Mouse (Mus musculus): Measurements from ENCODE around the gene Spata21. TPM values are rescaled to one million over a fixed set of nuclear protein-coding genes. Genes with fewer than 3 reads are reported as not detected.

Spata21 gene
- polyA plus RNA-seq, 1 experiment from 2014 or later = 0.27 TPM

GRCm38 (mm10) chr4:141147112-141148008, 59.2 kb downstream of the Spata21 start, which contains the start of gene Fbxo42:
TSS of gene Fbxo42 (plus strand) at chr4:141147913.
- Histone ChIP-seq H3K27ac (peak within 1 kb of the TSS; percentile 82), H3K4me3 (peak within 1 kb of the TSS; percentile 63), H3K36me3 (replicated peaks) (no peaks in the 10 kb centered on the region), H3K27me3 (replicated peaks) (no peaks in the 10 kb centered on the region), H3K9ac (peak within 1 kb of the TSS; percentile 75), H3K4me1 (peaks cover 34% of the 10 kb centered on the region), H3K4me2 (peak within 1 kb of the TSS; percentile 71), H3K9me3 (no peaks in the 10 kb centered on the region)
- ATAC-seq (replicated peaks) = peak; percentile 71
- 8% methylated on average over 58 of the region's 58 CpGs for WGBS

- peak overlapping the region; percentile 75 for H3K9ac ChIP-seq
- under 1% methylated on average over 66 of the region's 66 CpGs for WGBS
- peak; percentile 86 for ATAC-seq (replicated peaks)
These were observed 60.1 kb downstream of the Spata21 start for GRCm38 (mm10) chr4:141148009-141148801.

GRCm38 (mm10) chr4:141149116-141149515, 61.0 kb downstream of the Spata21 start:
- Histone ChIP-seq H3K4me2 (peak overlapping the region; percentile 71), H3K9ac (peak overlapping the region; percentile 75), H3K27me3 (replicated peaks) (no peaks in the 10 kb centered on the region), H3K9me3 (no peaks in the 10 kb centered on the region), H3K27ac (peak overlapping the region; percentile 82; the same call in 1 of the 2 replicates), H3K4me1 (peaks cover 34% of the 10 kb centered on the region), H3K36me3 (replicated peaks) (no peaks in the 10 kb centered on the region), H3K4me3 (peak overlapping the region; percentile 63)
- WGBS = 10% methylated on average over 7 of the region's 7 CpGs
- no peak for ATAC-seq (replicated peaks)

More at GRCm38 (mm10) chr4:141148009-141148801, 60.1 kb downstream of the Spata21 start:
- peak overlapping the region; percentile 82 for H3K27ac ChIP-seq
- peak overlapping the region; percentile 71 for H3K4me2 ChIP-seq
- H3K4me3 ChIP-seq = peak overlapping the region; percentile 63
- no peaks in the 10 kb centered on the region for H3K27me3 ChIP-seq (replicated peaks)
- H3K36me3 ChIP-seq (replicated peaks) = no peaks in the 10 kb centered on the region
- peaks cover 34% of the 10 kb centered on the region for H3K4me1 ChIP-seq
- H3K9me3 ChIP-seq = no peaks in the 10 kb centered on the region

DNA sequence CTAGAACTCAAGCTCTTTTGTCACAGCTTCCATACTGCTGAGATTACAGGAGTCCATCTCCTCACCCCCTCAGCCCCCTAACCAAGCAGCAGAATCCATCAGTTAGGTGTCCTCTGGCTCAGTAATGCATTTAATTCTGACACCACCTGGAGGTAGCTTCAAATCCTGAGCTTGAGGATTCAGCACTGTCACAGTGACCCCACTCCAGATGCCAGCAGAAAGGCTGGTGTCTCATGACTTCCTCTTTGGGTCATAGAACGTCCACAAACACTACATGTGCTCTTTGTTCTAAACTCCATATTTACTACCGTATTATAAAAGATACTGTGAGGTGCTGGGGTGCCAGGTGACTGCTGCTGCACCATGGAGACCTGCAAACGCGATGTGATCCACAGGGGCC, 69.4 kb downstream of the Spata21 start:
- no peak overlapping the region for H3K27ac ChIP-seq
- no peaks in the 10 kb centered on the region for H3K36me3 ChIP-seq (replicated peaks)
- H3K9me3 ChIP-seq = no peaks in the 10 kb centered on the region
- H3K4me3 ChIP-seq = no peak overlapping the region
- no peak overlapping the region for H3K4me2 ChIP-seq
- WGBS = 86% methylated on average over 4 of the region's 4 CpGs
- no peaks in the 10 kb centered on the region for H3K27me3 ChIP-seq (replicated peaks)
- peaks cover 7% of the 10 kb centered on the region for H3K4me1 ChIP-seq
- ATAC-seq (replicated peaks) = no peak
- no peak overlapping the region for H3K9ac ChIP-seq

DNA sequence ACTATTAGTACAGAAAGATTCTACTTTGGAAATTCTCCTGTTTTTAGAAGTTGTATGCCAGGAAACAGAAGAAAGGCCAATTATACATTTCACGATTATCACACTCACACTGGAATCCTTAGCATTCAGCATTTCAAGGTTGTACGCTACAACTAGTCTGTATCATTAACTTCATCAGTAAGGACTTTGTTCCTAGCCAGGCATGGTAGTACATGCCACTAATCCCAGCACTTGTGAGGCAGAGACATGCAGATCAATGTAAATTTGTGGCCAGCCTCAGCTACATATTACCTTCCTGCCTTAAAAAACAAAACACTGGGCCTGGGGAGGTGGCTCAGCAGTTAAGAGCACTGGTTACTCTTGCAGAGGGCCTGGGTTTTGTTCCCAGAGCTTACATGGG, 70.5 kb downstream of the Spata21 start:
- H3K4me2 ChIP-seq = no peak overlapping the region
- H3K27ac ChIP-seq = no peak overlapping the region
- no peak overlapping the region for H3K9ac ChIP-seq
- ATAC-seq (replicated peaks) = no peak
- no peaks in the 10 kb centered on the region for H3K36me3 ChIP-seq (replicated peaks)
- no peak overlapping the region for H3K4me3 ChIP-seq
- peaks cover 4% of the 10 kb centered on the region for H3K4me1 ChIP-seq
- H3K27me3 ChIP-seq (replicated peaks) = no peaks in the 10 kb centered on the region
- 95% methylated on average over 2 of the region's 2 CpGs for WGBS
- H3K9me3 ChIP-seq = no peaks in the 10 kb centered on the region

- Histone ChIP-seq H3K27me3 (replicated peaks) (no peaks in the 10 kb centered on the region), H3K4me3 (no peak overlapping the region), H3K4me1 (peaks cover 4% of the 10 kb centered on the region), H3K27ac (no peak overlapping the region), H3K36me3 (replicated peaks) (no peaks in the 10 kb centered on the region), H3K9me3 (no peaks in the 10 kb centered on the region), H3K4me2 (no peak overlapping the region), H3K9ac (no peak overlapping the region)
- 57% methylated on average over 11 of the region's 11 CpGs for WGBS
- ATAC-seq (replicated peaks) = no peak
These were observed 71.0 kb downstream of the Spata21 start for GRCm38 (mm10) chr4:141159093-141159492.

DNA sequence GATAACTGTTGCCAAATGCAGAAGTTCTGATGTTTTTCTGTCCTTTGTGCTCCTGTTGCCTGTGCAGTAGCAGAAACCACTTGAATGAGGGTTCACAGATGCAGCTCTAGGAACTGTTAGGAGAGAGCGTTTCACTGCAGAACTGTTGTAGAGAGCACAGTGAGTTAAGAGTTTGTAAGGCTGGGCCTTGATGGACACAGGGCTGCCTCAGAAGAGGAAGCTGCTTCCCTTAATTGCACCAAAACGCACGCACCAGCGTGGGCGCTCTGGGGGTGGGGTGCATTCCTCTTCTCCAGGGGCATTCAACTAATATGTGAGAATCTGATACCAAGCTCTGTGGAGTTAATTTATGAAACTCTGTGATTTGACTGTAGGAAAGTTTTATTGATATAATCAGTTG, 71.5 kb downstream of the Spata21 start:
- Histone ChIP-seq H3K9ac (no peak overlapping the region), H3K27ac (no peak overlapping the region), H3K4me2 (no peak overlapping the region), H3K4me3 (no peak overlapping the region), H3K9me3 (no peaks in the 10 kb centered on the region), H3K36me3 (replicated peaks) (no peaks in the 10 kb centered on the region), H3K4me1 (peaks cover 4% of the 10 kb centered on the region), H3K27me3 (replicated peaks) (no peaks in the 10 kb centered on the region)
- no peak for ATAC-seq (replicated peaks)
- 82% methylated on average over 5 of the region's 5 CpGs for WGBS

DNA sequence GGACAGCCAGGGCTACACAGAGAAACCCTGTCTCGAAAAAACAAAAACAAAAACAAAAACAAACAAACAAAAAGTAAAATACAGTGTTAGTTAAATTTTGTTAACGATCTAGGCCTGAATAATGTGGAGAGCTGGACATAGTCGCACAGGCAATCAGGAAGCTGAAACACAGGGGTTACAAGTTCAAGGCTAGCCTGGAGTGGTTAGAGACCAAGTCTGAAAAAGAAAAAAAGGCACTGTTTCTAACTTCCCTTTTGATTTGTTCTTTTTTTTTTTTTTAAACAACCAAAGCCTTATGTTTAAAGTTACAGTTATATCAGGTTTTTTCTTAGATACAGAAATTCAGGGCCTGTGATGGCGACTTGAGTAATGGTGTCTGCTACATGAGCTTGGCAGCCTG, 72.1 kb downstream of the Spata21 start:
- no peaks in the 10 kb centered on the region for H3K27me3 ChIP-seq (replicated peaks)
- H3K4me2 ChIP-seq = no peak overlapping the region
- no peak overlapping the region for H3K9ac ChIP-seq
- no peaks in the 10 kb centered on the region for H3K9me3 ChIP-seq
- H3K4me3 ChIP-seq = no peak overlapping the region
- H3K27ac ChIP-seq = no peak overlapping the region
- H3K4me1 ChIP-seq = peaks cover 4% of the 10 kb centered on the region
- 92% methylated on average over 4 of the region's 4 CpGs for WGBS
- ATAC-seq (replicated peaks) = no peak
- H3K36me3 ChIP-seq (replicated peaks) = no peaks in the 10 kb centered on the region

GRCm38 (mm10) chr4:141161699-141162208, 73.6 kb downstream of the Spata21 start:
- H3K4me2 ChIP-seq = no peak overlapping the region
- no peak overlapping the region for H3K4me3 ChIP-seq
- ATAC-seq (replicated peaks) = no peak
- H3K27me3 ChIP-seq (replicated peaks) = no peaks in the 10 kb centered on the region
- 93% methylated on average over 6 of the region's 6 CpGs for WGBS
- H3K36me3 ChIP-seq (replicated peaks) = no peaks in the 10 kb centered on the region
- H3K4me1 ChIP-seq = peaks cover 4% of the 10 kb centered on the region
- H3K9me3 ChIP-seq = no peaks in the 10 kb centered on the region
- H3K9ac ChIP-seq = no peak overlapping the region
- no peak overlapping the region for H3K27ac ChIP-seq

Other genes starting within 250 kb of the Spata21 start
- gene Padi1, start 242.6 kb upstream of the Spata21 start, polyA plus RNA-seq (2015; fragmentation: Nextera tagmentation; extraction: Ambion mirVana) = 0.04 TPM in 1 of 2 replicates, not detected in the other
- 1.2 and 1.4 TPM in 2 replicates for gene Padi2, start 182.0 kb upstream of the Spata21 start, polyA plus RNA-seq (2015; fragmentation: Nextera tagmentation; extraction: Ambion mirVana)
- gene Sdhb, start 127.1 kb upstream of the Spata21 start, polyA plus RNA-seq (2015; fragmentation: Nextera tagmentation; extraction: Ambion mirVana) = 442 and 447 TPM in 2 replicates
- gene Atp13a2, start 101.5 kb upstream of the Spata21 start, polyA plus RNA-seq (2015; fragmentation: Nextera tagmentation; extraction: Ambion mirVana) = 189 and 193 TPM in 2 replicates
- 153 and 181 TPM in 2 replicates for gene Mfap2, start 77.9 kb upstream of the Spata21 start, polyA plus RNA-seq (2015; fragmentation: Nextera tagmentation; extraction: Ambion mirVana)
- 7.0 and 8.9 TPM in 2 replicates for gene Crocc, start 27.8 kb upstream of the Spata21 start, polyA plus RNA-seq (2015; fragmentation: Nextera tagmentation; extraction: Ambion mirVana)
- 55.9 and 56.0 TPM in 2 replicates for gene Necap2, start 10.0 kb upstream of the Spata21 start, polyA plus RNA-seq (2015; fragmentation: Nextera tagmentation; extraction: Ambion mirVana)
- gene Szrd1, start 51.4 kb downstream of the Spata21 start, polyA plus RNA-seq (2015; fragmentation: Nextera tagmentation; extraction: Ambion mirVana) = 24.4 and 26.0 TPM in 2 replicates
- gene Fbxo42, start 59.6 kb downstream of the Spata21 start, polyA plus RNA-seq (2015; fragmentation: Nextera tagmentation; extraction: Ambion mirVana) = 28.5 and 30.0 TPM in 2 replicates
- 8.7 and 9.9 TPM in 2 replicates for gene Rsg1, start 125.6 kb downstream of the Spata21 start, polyA plus RNA-seq (2015; fragmentation: Nextera tagmentation; extraction: Ambion mirVana)
- 1.0 and 1.7 TPM in 2 replicates for gene Arhgef19, start 151.2 kb downstream of the Spata21 start, polyA plus RNA-seq (2015; fragmentation: Nextera tagmentation; extraction: Ambion mirVana)
- 1.6 and 1.7 TPM in 2 replicates for gene Epha2, start 212.9 kb downstream of the Spata21 start, polyA plus RNA-seq (2015; fragmentation: Nextera tagmentation; extraction: Ambion mirVana)